Mouse (Mus musculus) thymus, postnatal 25 days (tissue): Measurements from ENCODE around the gene Fbln2.

Source experiments
- DNase-seq: peaks from one replicate; pipeline ENCODE4 v3.0.0; 2022

Gene Fbln2

DNA sequence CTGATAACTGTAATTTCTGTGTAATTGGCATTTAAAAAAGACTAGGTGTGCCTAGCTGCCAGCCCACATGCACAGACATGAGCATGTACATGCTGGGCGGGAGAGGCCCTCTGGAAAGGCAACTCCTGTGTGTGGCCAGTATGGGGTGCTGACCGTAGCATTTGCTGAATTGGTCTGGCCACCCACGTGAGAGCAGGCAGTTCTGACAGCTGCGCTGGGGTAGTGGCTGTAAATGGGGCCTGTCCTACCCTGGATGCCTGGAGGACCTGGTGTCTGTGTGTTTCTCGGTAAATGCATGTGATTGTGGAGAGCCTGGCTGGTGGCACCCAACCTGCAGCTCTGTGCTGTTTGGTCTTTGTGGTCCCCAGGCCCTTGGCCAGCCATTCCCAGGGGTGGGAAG, 69.5 kb downstream of the Fbln2 start:
- no peak for DNase-seq

- no peak for DNase-seq
These were observed 70.8 kb downstream of the Fbln2 start for GRCm38 (mm10) chr6:91283031-91283430.

- DNase-seq = no peak
These were observed 72.5 kb downstream of the Fbln2 start for GRCm38 (mm10) chr6:91284521-91285449.

- DNase-seq = peak; percentile 36
These were observed 73.2 kb downstream of the Fbln2 start for GRCm38 (mm10) chr6:91285450-91285790.

DNA sequence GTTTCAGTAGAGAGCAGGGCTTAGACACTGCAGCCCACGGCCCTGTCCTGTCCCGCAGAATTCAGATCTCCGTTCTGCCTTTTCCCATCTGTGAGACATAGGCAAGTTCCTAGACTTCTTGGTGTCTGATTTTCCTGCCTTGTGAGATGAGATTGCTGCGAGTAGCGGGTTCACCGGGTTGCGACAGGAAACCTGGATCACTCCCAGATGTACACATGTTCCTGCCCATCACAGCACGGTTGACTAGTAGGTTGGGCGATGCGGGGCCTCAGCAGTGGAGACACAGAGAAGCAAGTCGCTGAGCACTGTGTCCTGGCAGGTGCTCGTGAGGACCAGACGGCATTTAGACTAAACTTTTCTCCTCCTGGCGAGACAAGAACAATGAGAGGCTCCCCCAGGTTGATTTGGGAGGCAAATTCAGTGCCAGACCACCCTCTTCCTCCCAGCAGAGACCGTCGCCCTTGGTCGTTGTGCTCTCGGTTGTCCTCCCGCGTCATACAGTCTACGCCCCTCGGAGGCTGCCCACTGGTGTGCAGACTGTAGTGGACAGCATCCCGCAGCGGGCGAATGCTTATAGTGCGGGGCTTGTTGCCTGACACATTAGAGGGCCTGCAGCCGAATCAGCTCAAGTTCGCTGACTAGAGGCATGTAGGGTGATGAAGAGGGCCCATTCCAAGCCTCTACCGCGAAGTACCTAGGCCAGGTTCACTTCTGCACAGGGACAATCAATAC, 73.7 kb downstream of the Fbln2 start:
- DNase-seq = no peak

GRCm38 (mm10) chr6:91286624-91287023, 74.4 kb downstream of the Fbln2 start:
- peak; percentile 79 for DNase-seq

GRCm38 (mm10) chr6:91287148-91287547, 74.9 kb downstream of the Fbln2 start:
- DNase-seq = no peak

DNA sequence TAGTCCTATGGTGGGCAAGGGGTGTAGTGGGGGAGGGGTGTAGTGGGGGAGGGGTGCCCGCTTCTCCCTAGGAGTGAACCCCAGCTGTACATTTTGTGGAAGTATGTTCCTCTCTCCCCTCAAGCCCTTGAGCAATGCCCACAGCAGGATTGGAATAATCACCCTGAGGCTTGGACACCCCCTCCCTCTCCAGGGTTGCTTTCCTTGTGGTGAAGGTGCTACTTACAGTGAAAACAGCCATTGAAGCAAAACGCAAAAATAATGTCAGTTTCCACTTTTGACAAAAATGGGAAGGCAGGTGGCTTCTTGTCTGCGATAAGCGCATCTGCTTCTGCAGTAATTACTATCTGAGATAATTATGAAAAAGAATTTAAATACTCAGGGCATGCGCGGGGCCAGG, 75.4 kb downstream of the Fbln2 start:
- DNase-seq = no peak

GRCm38 (mm10) chr6:91288251-91288785, 76.1 kb downstream of the Fbln2 start:
- no peak for DNase-seq

- DNase-seq = no peak
These were observed 76.7 kb downstream of the Fbln2 start for GRCm38 (mm10) chr6:91288961-91289360.

- no peak for DNase-seq
These were observed 78.7 kb downstream of the Fbln2 start for GRCm38 (mm10) chr6:91290937-91291336.

DNA sequence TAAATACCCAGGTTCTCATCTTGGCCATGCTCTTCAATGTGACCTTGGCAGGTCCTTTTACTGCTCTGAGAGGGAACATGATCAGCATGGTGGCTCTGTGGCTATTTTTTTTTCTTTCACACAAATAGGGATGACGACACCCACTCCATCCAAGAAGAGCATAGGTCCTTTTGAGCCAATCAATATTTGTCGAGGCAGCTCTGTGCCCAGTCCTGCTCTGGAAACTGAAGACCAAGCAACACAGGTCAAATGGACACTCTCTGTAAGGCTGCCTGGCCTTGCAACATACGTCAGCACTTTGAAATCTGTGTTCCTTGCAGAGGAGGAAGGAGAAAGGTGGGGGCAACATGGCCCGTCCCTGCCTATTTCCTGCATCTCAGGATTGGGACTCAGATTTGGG, 83.2 kb downstream of the Fbln2 start:
- no peak for DNase-seq

DNA sequence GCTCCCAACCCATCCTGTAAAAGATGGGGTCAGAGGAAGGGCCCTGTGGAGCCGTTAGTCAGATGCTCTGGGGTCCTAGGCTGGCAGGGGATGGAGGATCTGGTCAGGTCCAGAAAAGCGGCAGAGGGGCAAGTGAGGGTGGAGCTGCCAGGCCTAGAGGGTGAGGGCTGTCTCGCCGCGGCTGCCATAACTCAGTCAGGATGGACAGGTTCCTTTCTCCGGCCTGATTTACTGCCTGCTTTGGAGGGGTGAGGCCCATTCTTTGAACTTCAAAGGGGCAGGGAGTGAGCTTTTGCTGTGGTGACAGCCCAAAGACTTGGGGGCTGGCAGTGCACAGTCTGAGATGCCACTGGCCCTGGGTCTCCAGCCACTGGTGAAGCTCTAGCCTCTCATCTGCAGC, 86.6 kb downstream of the Fbln2 start:
- DNase-seq = no peak

- no peak for DNase-seq
These were observed 87.8 kb downstream of the Fbln2 start for GRCm38 (mm10) chr6:91300079-91300478.

GRCm38 (mm10) chr6:91301839-91302238, 89.6 kb downstream of the Fbln2 start:
- no peak for DNase-seq

DNA sequence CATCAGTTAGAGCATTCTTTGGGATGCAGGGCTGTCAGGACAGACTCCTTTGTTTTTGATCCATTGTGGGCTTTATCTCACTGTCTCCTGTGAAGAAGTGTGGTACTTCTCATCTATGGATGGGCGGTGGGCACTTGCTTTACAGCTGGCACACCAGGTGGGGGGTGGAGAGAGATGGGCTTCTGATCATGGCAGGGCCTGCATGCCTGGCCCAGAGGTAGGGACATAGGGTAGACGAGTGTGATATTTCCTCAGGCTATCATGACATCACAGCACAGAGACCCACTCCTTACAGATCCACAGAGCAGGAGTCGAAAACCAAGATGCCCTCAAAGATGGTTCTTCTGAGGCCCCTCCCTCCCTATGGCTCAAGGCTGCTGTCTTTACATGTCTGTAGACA, 90.1 kb downstream of the Fbln2 start:
- DNase-seq = no peak

DNA sequence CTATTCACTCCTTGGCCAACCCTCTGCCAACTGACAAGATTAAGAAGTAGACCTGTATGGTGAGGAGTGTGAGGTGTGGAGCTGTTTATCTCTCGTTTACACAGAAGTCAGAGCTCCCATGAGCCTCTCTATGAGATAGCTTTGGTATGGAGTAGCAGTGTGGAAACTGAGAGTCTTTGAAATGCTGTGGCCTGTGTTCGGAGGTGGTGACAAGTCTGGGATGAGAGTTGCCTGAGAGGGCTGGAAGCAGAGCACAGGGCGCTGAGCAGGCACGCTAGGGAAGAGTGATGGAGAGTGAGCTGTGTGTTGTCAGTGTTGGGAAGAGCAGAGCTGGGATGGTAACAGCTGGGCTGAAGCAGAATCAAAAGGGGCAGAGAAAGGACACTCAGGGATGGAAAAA, 91.9 kb downstream of the Fbln2 start:
- DNase-seq = no peak

- no peak for DNase-seq
These were observed 95.7 kb downstream of the Fbln2 start for GRCm38 (mm10) chr6:91307972-91308371.

DNA sequence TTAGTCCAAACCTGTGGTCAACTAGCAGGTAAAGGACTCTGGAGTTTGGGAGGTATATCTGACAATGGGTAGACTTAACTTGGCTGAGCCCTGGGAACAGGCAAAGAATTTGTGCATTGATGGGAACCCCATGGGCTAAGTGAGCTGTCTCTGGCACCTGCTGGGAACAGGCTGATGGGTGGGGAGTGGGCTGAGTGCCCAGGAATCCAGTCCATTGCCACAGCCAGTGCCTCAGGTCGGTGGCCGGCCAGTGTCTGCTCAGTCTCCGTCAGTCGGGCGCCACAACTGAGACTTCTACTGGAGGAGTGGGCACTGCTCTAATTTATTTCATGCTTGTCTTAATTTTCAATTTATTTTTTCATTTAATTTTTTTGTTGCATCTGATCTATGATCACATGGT, 98.9 kb downstream of the Fbln2 start:
- DNase-seq = no peak

GRCm38 (mm10) chr6:91312491-91312890, 100.2 kb downstream of the Fbln2 start:
- DNase-seq = no peak
